Mouse (Mus musculus): ENCODE data around the gene Kdm8. TPM values are rescaled to one million over a fixed set of nuclear protein-coding genes. Genes with fewer than 3 reads are reported as not detected.
"Not testable (repeated sequence)": the region's sequence is repeated elsewhere in the genome, so short reads cannot be mapped to it uniquely, and the experiment has no call there.

Gene Kdm8
- polyA plus RNA-seq, 1 experiment from 2014 or later = 5.5 TPM

DNA sequence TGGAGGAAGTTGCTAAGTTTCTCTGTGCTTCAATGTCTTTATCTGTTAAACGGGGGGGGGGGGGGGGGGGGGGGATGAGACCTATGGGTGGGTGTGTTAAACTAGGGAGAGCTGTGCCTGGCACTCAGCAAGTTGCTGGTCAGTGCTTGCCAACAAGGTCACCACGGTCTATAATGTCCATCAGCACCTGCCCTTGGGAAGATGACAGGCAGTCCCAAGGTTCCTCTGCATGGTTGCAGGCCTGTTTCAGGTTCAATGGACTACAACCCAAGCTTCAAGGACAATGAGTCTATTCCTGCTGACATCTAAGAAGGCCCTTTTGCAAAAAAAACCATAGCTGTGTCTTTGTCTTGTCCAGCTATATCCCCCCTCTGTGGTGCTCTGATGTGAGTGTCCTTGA lies 22.6 kb upstream of the Kdm8 start:
- no peaks in the 10 kb centered on the region for H3K27me3 ChIP-seq (ENCODE audit: control insufficient read depth, insufficient read depth, low read length)
- H3K4me1 ChIP-seq (ENCODE audit: control insufficient read depth, insufficient read depth, low read length) = no peaks in the 10 kb centered on the region
- no peak for ATAC-seq (ENCODE audit: low FRiP score, low TSS enrichment)
- no peaks in the 10 kb centered on the region for H3K36me3 ChIP-seq (ENCODE audit: control insufficient read depth, insufficient read depth, low read length)
- no peak overlapping the region for H3K4me2 ChIP-seq (ENCODE audit: low read length)
- no peak for DNase-seq
- no peak overlapping the region for H3K9ac ChIP-seq (replicated peaks; ENCODE audit: low read length)
- H3K4me3 ChIP-seq (replicated peaks; ENCODE audit: low read depth, low read length) = no peak overlapping the region
- WGBS = 64% methylated on average over 2 of the region's 2 CpGs
- H3K9me3 ChIP-seq (ENCODE audit: control insufficient read depth, low read length) = no peaks in the 10 kb centered on the region
- no peak overlapping the region for H3K27ac ChIP-seq (replicated peaks; ENCODE audit: low read depth, low read length)

DNA sequence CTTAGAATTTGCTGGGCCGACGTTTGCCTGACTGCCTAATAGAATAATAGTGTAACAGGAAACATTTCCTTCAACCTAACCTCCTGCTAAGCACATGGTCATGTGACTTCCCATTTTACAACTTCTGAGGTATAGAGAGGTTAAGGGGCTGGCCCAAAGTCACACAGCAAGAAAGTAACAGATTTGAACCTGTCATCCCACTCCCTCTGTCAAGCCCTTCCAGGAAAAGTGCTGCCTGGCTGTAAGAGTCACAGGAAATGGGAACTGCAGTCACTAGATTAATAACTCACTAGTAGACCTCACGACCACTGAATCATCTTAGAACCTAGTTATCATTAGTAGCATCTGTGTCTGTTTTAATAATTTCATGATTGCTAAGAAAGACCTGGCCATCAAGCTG lies 21.4 kb upstream of the Kdm8 start:
- no peak overlapping the region for H3K27ac ChIP-seq (replicated peaks; ENCODE audit: low read depth, low read length)
- no peak for ATAC-seq (ENCODE audit: low FRiP score, low TSS enrichment)
- no peak overlapping the region for H3K4me2 ChIP-seq (ENCODE audit: low read length)
- no peaks in the 10 kb centered on the region for H3K9me3 ChIP-seq (ENCODE audit: control insufficient read depth, low read length)
- H3K4me1 ChIP-seq (ENCODE audit: control insufficient read depth, insufficient read depth, low read length) = no peaks in the 10 kb centered on the region
- H3K36me3 ChIP-seq (ENCODE audit: control insufficient read depth, insufficient read depth, low read length) = no peaks in the 10 kb centered on the region
- no peak overlapping the region for H3K9ac ChIP-seq (replicated peaks; ENCODE audit: low read length)
- no peak for DNase-seq
- 77% methylated on average over 3 of the region's 3 CpGs for WGBS
- H3K27me3 ChIP-seq (ENCODE audit: control insufficient read depth, insufficient read depth, low read length) = no peaks in the 10 kb centered on the region
- H3K4me3 ChIP-seq (replicated peaks; ENCODE audit: low read depth, low read length) = no peak overlapping the region

DNA sequence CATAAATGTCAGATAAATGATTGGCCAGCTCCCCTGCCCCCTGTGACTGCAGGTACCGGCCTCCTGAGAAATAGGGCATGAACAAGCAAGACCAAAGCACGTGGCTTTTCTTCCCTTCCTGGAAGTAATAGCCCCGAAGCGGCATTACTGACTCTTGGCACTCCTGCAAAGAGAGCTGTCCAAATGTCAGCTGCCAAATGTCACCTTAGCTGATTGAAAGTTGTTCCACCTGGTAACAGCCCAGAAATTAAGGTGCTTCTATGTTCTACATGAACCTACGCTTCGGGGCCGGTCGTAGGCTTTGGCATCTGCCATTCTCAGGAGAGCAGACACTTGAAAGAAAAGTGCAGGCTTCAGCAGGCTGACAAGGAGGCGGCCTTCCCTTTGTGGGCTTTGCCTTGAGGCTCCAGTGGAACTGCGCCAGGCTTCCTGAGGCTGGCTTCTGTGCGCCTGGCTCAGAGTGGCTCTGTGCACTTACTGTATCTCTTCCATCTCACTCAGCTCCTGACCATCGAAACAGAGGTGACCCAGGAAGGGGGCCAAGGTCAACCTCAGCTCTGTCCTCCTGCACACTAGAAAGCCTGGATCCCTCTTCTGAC lies 16.9 kb upstream of the Kdm8 start:
- peak; percentile 21 for DNase-seq
- H3K4me1 ChIP-seq (ENCODE audit: control insufficient read depth, insufficient read depth, low read length) = no peaks in the 10 kb centered on the region
- WGBS = 76% methylated on average over 12 of the region's 12 CpGs

DNA sequence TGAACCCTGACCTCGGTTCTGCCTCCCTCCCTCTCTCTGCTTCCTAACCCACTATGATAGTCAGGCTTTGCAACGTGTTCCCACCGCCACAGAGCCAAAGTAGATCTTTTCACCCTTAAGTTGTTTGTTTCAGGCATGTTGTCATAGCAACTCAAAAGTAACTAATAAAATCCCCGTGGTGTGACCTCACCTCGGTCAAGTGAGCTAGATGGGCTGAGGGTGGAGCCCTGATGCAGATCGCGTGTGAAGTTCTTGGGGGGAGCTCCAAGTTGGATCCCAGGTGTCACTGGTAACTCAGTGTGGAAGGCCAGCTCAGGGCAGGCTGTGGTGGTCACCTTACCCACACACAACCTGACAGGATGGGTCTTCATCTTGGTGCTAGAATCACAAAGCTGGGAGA lies 16.1 kb upstream of the Kdm8 start:
- H3K27ac ChIP-seq (replicated peaks; ENCODE audit: low read depth, low read length) = no peak overlapping the region
- H3K4me2 ChIP-seq (ENCODE audit: low read length) = no peak overlapping the region
- no peaks in the 10 kb centered on the region for H3K36me3 ChIP-seq (ENCODE audit: control insufficient read depth, insufficient read depth, low read length)
- H3K9me3 ChIP-seq (ENCODE audit: control insufficient read depth, low read length) = no peaks in the 10 kb centered on the region
- whole genome bisulfite sequencing = 82% methylated on average over 7 of the region's 7 CpGs
- no peak overlapping the region for H3K9ac ChIP-seq (replicated peaks; ENCODE audit: low read length)
- ATAC-seq (ENCODE audit: low FRiP score, low TSS enrichment) (no peak), DNase-seq (no peak)
- H3K4me3 ChIP-seq (replicated peaks; ENCODE audit: low read depth, low read length) = no peak overlapping the region
- no peaks in the 10 kb centered on the region for H3K4me1 ChIP-seq (ENCODE audit: control insufficient read depth, insufficient read depth, low read length)
- H3K27me3 ChIP-seq (ENCODE audit: control insufficient read depth, insufficient read depth, low read length) = no peaks in the 10 kb centered on the region

More for the DNA sequence above, 16.9 kb upstream of the Kdm8 start:
- no peak for ATAC-seq (ENCODE audit: low FRiP score, low TSS enrichment)
- Histone ChIP-seq H3K9me3 (ENCODE audit: control insufficient read depth, low read length) (no peaks in the 10 kb centered on the region), H3K27me3 (ENCODE audit: control insufficient read depth, insufficient read depth, low read length) (no peaks in the 10 kb centered on the region), H3K9ac (replicated peaks; ENCODE audit: low read length) (no peak overlapping the region), H3K4me2 (ENCODE audit: low read length) (no peak overlapping the region), H3K4me3 (replicated peaks; ENCODE audit: low read depth, low read length) (no peak overlapping the region), H3K36me3 (ENCODE audit: control insufficient read depth, insufficient read depth, low read length) (no peaks in the 10 kb centered on the region), H3K27ac (replicated peaks; ENCODE audit: low read depth, low read length) (no peak overlapping the region)

DNA sequence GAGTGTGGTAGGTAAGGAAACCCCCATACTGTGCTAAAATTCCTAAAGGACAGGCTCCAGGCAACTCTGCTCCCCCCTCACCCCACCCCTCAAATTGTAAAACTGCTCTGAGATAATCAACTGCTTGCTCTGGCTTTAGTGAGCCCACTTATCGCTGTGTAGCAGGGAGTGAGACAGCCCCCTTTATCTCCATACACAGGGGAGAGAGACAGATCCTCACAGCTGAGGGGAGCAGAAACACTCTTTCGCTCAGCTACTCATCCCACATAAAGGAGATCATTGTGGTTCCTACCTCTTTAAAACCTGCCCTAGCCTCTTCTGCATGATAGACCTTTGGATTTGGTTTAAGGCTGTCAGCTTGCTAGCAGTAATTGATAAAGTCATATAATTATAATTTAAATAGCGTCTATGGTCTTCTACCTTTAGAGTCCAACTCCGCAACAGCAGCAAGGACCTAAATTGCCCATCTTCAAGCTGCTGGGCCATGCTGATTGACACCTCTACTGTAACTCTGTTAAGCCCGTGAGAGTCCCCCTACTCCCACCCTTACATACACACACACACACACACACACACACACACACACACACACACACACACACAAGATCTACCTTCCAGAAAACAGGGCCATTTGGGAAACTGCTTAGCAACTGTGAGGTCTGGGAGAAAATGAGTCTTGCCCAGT lies 15.5 kb upstream of the Kdm8 start:
- not testable (repeated sequence) for H3K4me1 ChIP-seq (ENCODE audit: control insufficient read depth, insufficient read depth, low read length); H3K9me3 ChIP-seq (ENCODE audit: control insufficient read depth, low read length); H3K4me2 ChIP-seq (ENCODE audit: low read length); H3K9ac ChIP-seq (replicated peaks; ENCODE audit: low read length); H3K27me3 ChIP-seq (ENCODE audit: control insufficient read depth, insufficient read depth, low read length); H3K27ac ChIP-seq (replicated peaks; ENCODE audit: low read depth, low read length); ATAC-seq (ENCODE audit: low FRiP score, low TSS enrichment); DNase-seq; H3K4me3 ChIP-seq (replicated peaks; ENCODE audit: low read depth, low read length); H3K36me3 ChIP-seq (ENCODE audit: control insufficient read depth, insufficient read depth, low read length)
- WGBS = 73% methylated on average over 5 of the region's 5 CpGs

DNA sequence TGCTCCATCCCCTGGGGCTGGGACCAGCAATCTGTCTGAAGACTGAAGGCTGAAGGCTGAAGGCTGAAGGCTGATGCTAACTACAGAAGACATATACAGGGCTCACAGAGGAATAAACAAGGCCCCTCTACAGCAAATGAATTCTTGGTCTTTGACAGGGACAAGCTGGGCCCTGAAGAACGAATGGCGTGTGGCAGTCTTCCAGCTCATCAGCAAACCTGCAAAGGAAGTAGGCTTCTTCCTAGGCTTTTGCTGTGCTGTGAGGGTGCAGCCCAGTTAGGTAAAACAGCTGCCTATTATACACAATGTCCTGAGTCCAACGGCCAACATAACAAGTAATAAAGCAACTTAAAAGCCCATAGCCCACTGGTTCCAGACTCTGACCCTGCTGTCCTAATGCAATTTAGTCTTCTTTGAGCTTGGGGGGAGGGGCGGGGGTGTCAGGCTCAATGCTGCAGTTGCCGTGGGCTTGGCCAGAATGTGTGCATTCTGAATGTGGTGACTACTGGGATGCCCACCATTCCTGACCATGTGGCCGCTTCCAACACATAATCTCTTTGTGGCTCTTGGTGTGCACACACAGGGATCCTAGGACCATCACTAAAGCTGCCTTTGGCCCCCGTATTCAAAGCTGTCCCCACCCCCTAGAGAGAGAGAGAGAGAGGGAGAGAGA lies 14.2 kb upstream of the Kdm8 start:
- H3K4me3 ChIP-seq (replicated peaks; ENCODE audit: low read depth, low read length) = no peak overlapping the region
- no peak overlapping the region for H3K4me2 ChIP-seq (ENCODE audit: low read length)
- ATAC-seq (ENCODE audit: low FRiP score, low TSS enrichment) (no peak; the same call in 1 of the 2 replicates), DNase-seq (peak; percentile 18)
- H3K27me3 ChIP-seq (ENCODE audit: control insufficient read depth, insufficient read depth, low read length) = no peaks in the 10 kb centered on the region
- no peak overlapping the region for H3K27ac ChIP-seq (replicated peaks; ENCODE audit: low read depth, low read length)
- no peaks in the 10 kb centered on the region for H3K4me1 ChIP-seq (ENCODE audit: control insufficient read depth, insufficient read depth, low read length)
- WGBS = 60% methylated on average over 7 of the region's 7 CpGs
- H3K9ac ChIP-seq (replicated peaks; ENCODE audit: low read length) = no peak overlapping the region
- no peaks in the 10 kb centered on the region for H3K9me3 ChIP-seq (ENCODE audit: control insufficient read depth, low read length)
- no peaks in the 10 kb centered on the region for H3K36me3 ChIP-seq (ENCODE audit: control insufficient read depth, insufficient read depth, low read length)

DNA sequence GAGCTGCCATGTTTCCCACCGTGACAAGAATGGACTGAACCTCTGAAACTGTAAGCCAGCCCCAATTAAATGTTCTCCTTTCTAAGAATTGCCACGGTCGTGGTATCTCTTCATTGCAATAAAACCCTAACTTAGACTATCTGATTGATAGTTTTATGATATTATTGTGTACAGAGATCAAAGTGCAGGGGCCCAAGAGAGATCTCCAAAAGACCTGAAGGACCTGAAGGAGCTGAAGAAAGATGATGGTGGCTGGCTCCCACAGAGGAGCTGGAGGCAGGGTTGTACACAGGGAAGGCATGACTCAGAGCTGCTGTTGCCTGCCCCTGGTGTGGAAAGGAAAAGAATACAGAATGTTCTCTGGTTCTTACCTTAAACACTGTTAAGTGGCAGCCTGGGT lies 10.6 kb upstream of the Kdm8 start:
- H3K36me3 ChIP-seq (ENCODE audit: control insufficient read depth, insufficient read depth, low read length) = no peaks in the 10 kb centered on the region
- no peak overlapping the region for H3K9ac ChIP-seq (replicated peaks; ENCODE audit: low read length)
- H3K4me3 ChIP-seq (replicated peaks; ENCODE audit: low read depth, low read length) = no peak overlapping the region
- ATAC-seq (ENCODE audit: low FRiP score, low TSS enrichment) (no peak), DNase-seq (no peak)
- no peaks in the 10 kb centered on the region for H3K27me3 ChIP-seq (ENCODE audit: control insufficient read depth, insufficient read depth, low read length)
- no peaks in the 10 kb centered on the region for H3K9me3 ChIP-seq (ENCODE audit: control insufficient read depth, low read length)
- no peak overlapping the region for H3K27ac ChIP-seq (replicated peaks; ENCODE audit: low read depth, low read length)
- no peaks in the 10 kb centered on the region for H3K4me1 ChIP-seq (ENCODE audit: control insufficient read depth, insufficient read depth, low read length)
- WGBS = 92% methylated on average over 3 of the region's 3 CpGs
- no peak overlapping the region for H3K4me2 ChIP-seq (ENCODE audit: low read length)

DNA sequence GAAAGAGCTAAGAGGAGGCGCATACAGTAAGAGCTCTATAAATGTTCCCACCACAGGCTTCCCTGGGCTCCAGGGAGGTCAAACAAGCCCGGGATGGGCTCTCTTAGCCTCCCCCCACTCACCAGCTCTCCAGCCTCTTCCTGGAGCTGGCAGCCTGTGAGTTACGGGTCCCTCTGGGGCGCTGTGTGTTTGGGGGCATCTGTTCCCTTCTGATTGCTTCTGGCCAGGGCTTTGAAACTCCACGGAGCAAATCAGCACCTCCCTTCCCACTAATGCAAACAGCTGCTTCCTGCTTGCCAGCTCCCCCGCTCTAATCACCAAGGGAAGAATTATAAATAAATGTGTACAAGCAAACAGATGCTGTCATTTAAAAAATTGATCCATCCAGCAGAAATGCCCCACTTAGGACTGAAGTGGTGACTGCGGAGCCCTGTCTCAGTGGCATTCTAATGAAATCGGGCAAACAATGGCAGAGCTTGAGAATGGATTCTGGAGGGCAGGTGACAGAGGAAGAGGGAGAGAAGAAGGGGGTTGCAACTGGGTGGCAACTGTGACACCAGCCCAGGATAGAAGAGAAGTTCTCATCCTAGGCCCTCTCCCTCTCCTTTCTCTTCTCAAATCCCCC lies 9.7 kb upstream of the Kdm8 start:
- H3K36me3 ChIP-seq (ENCODE audit: control insufficient read depth, insufficient read depth, low read length) = no peaks in the 10 kb centered on the region
- ATAC-seq (ENCODE audit: low FRiP score, low TSS enrichment) = no peak
- H3K27me3 ChIP-seq (ENCODE audit: control insufficient read depth, insufficient read depth, low read length) = no peaks in the 10 kb centered on the region
- DNase-seq = peak; percentile 37
- H3K4me3 ChIP-seq (replicated peaks; ENCODE audit: low read depth, low read length) = no peak overlapping the region
- WGBS = 40% methylated on average over 8 of the region's 8 CpGs
- H3K27ac ChIP-seq (replicated peaks; ENCODE audit: low read depth, low read length) = no peak overlapping the region
- no peak overlapping the region for H3K9ac ChIP-seq (replicated peaks; ENCODE audit: low read length)
- H3K4me1 ChIP-seq (ENCODE audit: control insufficient read depth, insufficient read depth, low read length) = no peaks in the 10 kb centered on the region
- H3K4me2 ChIP-seq (ENCODE audit: low read length) = no peak overlapping the region
- H3K9me3 ChIP-seq (ENCODE audit: control insufficient read depth, low read length) = 0 out of 2 replicates have a peak, but pooled peaks cover 3% of the 10 kb centered on the region

Measured in midbrain, embryonic 14.5 days (tissue).